Mouse (Mus musculus) bone marrow, adult 2 months (tissue): Measurements from ENCODE around the gene Bub1b.

Experiments used
- CTCF ChIP-seq: fragments of 200-500 bp; IDR thresholded peaks from 2 replicates; pipeline ENCODE4 v1.5.1; 2011; ENCODE audit warnings: low read length, control low read depth; ENCODE audit not compliant: control insufficient read depth, insufficient read depth
- POLR2A ChIP-seq: fragments of 200-500 bp; IDR thresholded peaks from 2 replicates; pipeline ENCODE4 v1.6.1; 2011; ENCODE audit warnings: low read depth, mild to moderate bottlenecking, control low read depth, low read length, borderline replicate concordance; ENCODE audit not compliant: control insufficient read depth

- TF ChIP-seq CTCF (no peak), POLR2A (no peak)
Observed at GRCm38 (mm10) chr2:118642431-118642830, 44.4 kb downstream of the Bub1b start.
